Mouse (Mus musculus): ENCODE data around the gene Ripor2. TPM values are rescaled to one million over a fixed set of nuclear protein-coding genes. Genes with fewer than 3 reads are reported as not detected.

Gene Ripor2
- total RNA-seq, 2 experiments from 2014 or later: 53.0 to 67.2 TPM

Other genes starting within 250 kb of the Ripor2 start
- gene Armh2, start 159.0 kb downstream of the Ripor2 start, total RNA-seq (2021): not detected
- gene Gmnn, start 179.7 kb downstream of the Ripor2 start, total RNA-seq (2021): 1 to 10 TPM; 3.1 to 5.0 TPM
- gene BC005537, start 219.5 kb downstream of the Ripor2 start, total RNA-seq (2021): 100 to 1,000 TPM; 156 to 161 TPM
- 10 to 100 TPM; 81.0 to 89.7 TPM for gene Acot13, start 249.4 kb downstream of the Ripor2 start, total RNA-seq (2021)
- gene Tdp2, start 249.5 kb downstream of the Ripor2 start, total RNA-seq (2021): 10 to 100 TPM; 19.0 to 21.6 TPM